Mouse (Mus musculus) CH12.LX (cell line): ENCODE results near the gene Igfbp5. TPM values are rescaled to one million over a fixed set of nuclear protein-coding genes. Genes with fewer than 3 reads are reported as not detected.

Experiments
- DNase-seq: peaks from one replicate; pipeline ENCODE4 v3.0.0-alpha.2; 2013; ENCODE audit errors: extremely low read depth
- H3K27ac ChIP-seq: 2 replicates; pipeline ENCODE4 v1.5.1; 2012; ENCODE audit warnings: low read depth, mild to moderate bottlenecking, control low read depth, moderate library complexity; ENCODE audit not compliant: insufficient read depth
- H3K27me3 ChIP-seq: replicated peaks from 2 replicates; pipeline ENCODE3; 2012; ENCODE audit warnings: inconsistent platforms
- H3K36me3 ChIP-seq, 2 experiments: replicated peaks in 1 of 2; 2 replicates each; pipeline versions ENCODE3 to v1.6.1; 2012; ENCODE audit warnings: inconsistent platforms in 1 of 2, low read length in 1 of 2, mild to moderate bottlenecking in 1 of 2, mixed read lengths in 1 of 2, moderate library complexity in 1 of 2; ENCODE audit not compliant: control insufficient read depth in 1 of 2, insufficient read depth in 1 of 2
- H3K4me1 ChIP-seq, 2 experiments: 2 replicates each; pipeline ENCODE4 v1.6.1; 2012; ENCODE audit warnings: inconsistent platforms in 1 of 2, moderate library complexity in 1 of 2; ENCODE audit not compliant: insufficient read depth in 2 of 2, control insufficient read depth in 1 of 2
- H3K4me2 ChIP-seq: 2 replicates; pipeline ENCODE4 v1.6.1; 2012; ENCODE audit warnings: low read depth, mild to moderate bottlenecking, control low read depth; ENCODE audit not compliant: poor library complexity, insufficient read depth, severe bottlenecking
- H3K4me3 ChIP-seq, 3 experiments: fragments of 150-350 bp in 1 of 3; sonication (generic) in 1 of 3; replicated peaks in 1 of 3; 2 replicates each; pipeline versions ENCODE3 to v1.5.1; 2011 to 2012; ENCODE audit warnings: low read depth in 2 of 3, low read length in 2 of 3, mild to moderate bottlenecking in 2 of 3, moderate library complexity in 2 of 3, control low read depth in 1 of 3, improper control_type of control experiment in 1 of 3, inconsistent platforms in 1 of 3, mixed read lengths in 1 of 3; ENCODE audit not compliant: poor library complexity in 1 of 3
- H3K79me2 ChIP-seq: replicated peaks from 2 replicates; pipeline ENCODE4 v1.6.1; 2012; ENCODE audit warnings: mild to moderate bottlenecking, moderate library complexity; ENCODE audit not compliant: control insufficient read depth, poor library complexity, insufficient read depth, severe bottlenecking; ENCODE audit errors: extremely low read depth
- H3K9ac ChIP-seq: 2 replicates; pipeline ENCODE4 v1.6.1; 2012; ENCODE audit warnings: low read depth, mild to moderate bottlenecking, control low read depth, moderate library complexity; ENCODE audit not compliant: insufficient read depth
- H3K9me3 ChIP-seq: replicated peaks from 2 replicates; pipeline ENCODE3; 2012; ENCODE audit warnings: low read length, inconsistent platforms, mixed read lengths
- BHLHE40 ChIP-seq: IDR thresholded peaks from 2 replicates; pipeline ENCODE4 v1.6.1; 2011; ENCODE audit warnings: mild to moderate bottlenecking, low read depth, low read length, improper control_type of control experiment
- CHD1 ChIP-seq: IDR thresholded peaks from 2 replicates; pipeline ENCODE4 v1.6.1; 2012; ENCODE audit warnings: low read depth, low read length, improper control_type of control experiment, inconsistent platforms
- CHD2 ChIP-seq: IDR thresholded peaks from 2 replicates; pipeline ENCODE4 v1.6.1; 2011; ENCODE audit warnings: low read length, improper control_type of control experiment
- CTCF ChIP-seq, 2 experiments: IDR thresholded peaks in 1 of 2; conservative IDR thresholded peaks in 1 of 2; 2 replicates each; pipeline ENCODE4 v1.5.1; 2011 to 2012; ENCODE audit warnings: low read depth in 2 of 2, low read length in 2 of 2, improper control_type of control experiment in 1 of 2, inconsistent platforms in 1 of 2, mild to moderate bottlenecking in 1 of 2, moderate library complexity in 1 of 2
- EP300 ChIP-seq: IDR thresholded peaks from 2 replicates; pipeline ENCODE4 v1.6.1; 2011; ENCODE audit warnings: low read length, improper control_type of control experiment
- HCFC1 ChIP-seq: IDR thresholded peaks from 2 replicates; pipeline ENCODE4 v1.6.1; 2012; ENCODE audit warnings: low read depth, mild to moderate bottlenecking, inconsistent platforms, low read length, improper control_type of control experiment
- IRF4 ChIP-seq: IDR thresholded peaks from 2 replicates; pipeline ENCODE4 v1.6.1; 2014; ENCODE audit warnings: low read depth, mild to moderate bottlenecking, inconsistent platforms, low read length, improper control_type of control experiment
- JUN ChIP-seq: IDR thresholded peaks from 2 replicates; pipeline ENCODE4 v1.6.1; 2011; ENCODE audit warnings: low read depth, mild to moderate bottlenecking, low read length, improper control_type of control experiment, moderate library complexity; ENCODE audit not compliant: insufficient read depth
- JUND ChIP-seq: conservative IDR thresholded peaks from 2 replicates; pipeline ENCODE4 v1.6.1; 2011; ENCODE audit warnings: low read depth, low read length, improper control_type of control experiment
- MAFK ChIP-seq: IDR thresholded peaks from 2 replicates; pipeline ENCODE4 v1.6.1; 2011; ENCODE audit warnings: low read length, improper control_type of control experiment; ENCODE audit not compliant: insufficient replicate concordance
- MAZ ChIP-seq: IDR thresholded peaks from 2 replicates; pipeline ENCODE4 v1.6.1; 2012; ENCODE audit warnings: low read depth, mild to moderate bottlenecking, inconsistent platforms, low read length, improper control_type of control experiment, moderate library complexity
- MEF2A ChIP-seq: IDR thresholded peaks from 2 replicates; pipeline ENCODE4 v1.6.1; 2014; ENCODE audit warnings: low read depth, mild to moderate bottlenecking, inconsistent platforms, low read length, improper control_type of control experiment, borderline replicate concordance
- MXI1 ChIP-seq: IDR thresholded peaks from 2 replicates; pipeline ENCODE4 v1.6.1; 2011; ENCODE audit warnings: mild to moderate bottlenecking, low read depth, low read length, improper control_type of control experiment
- NELFE ChIP-seq: IDR thresholded peaks from 2 replicates; pipeline ENCODE4 v1.6.1; 2011; ENCODE audit warnings: low read depth, low read length, improper control_type of control experiment
- NRF1 ChIP-seq: IDR thresholded peaks from 2 replicates; pipeline ENCODE4 v1.6.1; 2014; ENCODE audit warnings: low read depth, mild to moderate bottlenecking, inconsistent platforms, low read length, improper control_type of control experiment, moderate library complexity
- PAX5 ChIP-seq: IDR thresholded peaks from 2 replicates; pipeline ENCODE4 v1.6.1; 2012; ENCODE audit warnings: low read length, inconsistent platforms, mixed read lengths
- RAD21 ChIP-seq: IDR thresholded peaks from 2 replicates; pipeline ENCODE4 v1.6.1; 2011; ENCODE audit warnings: low read depth, mild to moderate bottlenecking, low read length, improper control_type of control experiment, moderate library complexity
- TBP ChIP-seq: conservative IDR thresholded peaks from 2 replicates; pipeline ENCODE4 v1.6.1; 2011; ENCODE audit warnings: low read depth, low read length, improper control_type of control experiment
- TCF12 ChIP-seq: IDR thresholded peaks from 2 replicates; pipeline ENCODE4 v1.6.1; 2014; ENCODE audit warnings: low read depth, mild to moderate bottlenecking, inconsistent platforms, low read length, improper control_type of control experiment
- ZMIZ1 ChIP-seq: IDR thresholded peaks from 2 replicates; pipeline ENCODE4 v1.6.1; 2012; ENCODE audit warnings: low read depth, mild to moderate bottlenecking, inconsistent platforms, low read length, improper control_type of control experiment
- ZNF384 ChIP-seq: IDR thresholded peaks from 2 replicates; pipeline ENCODE4 v1.6.1; 2012; ENCODE audit warnings: low read depth, low read length, improper control_type of control experiment, inconsistent platforms
- dilution Hi-C: fragments of 300-500 bp; cut with MboI; formaldehyde crosslinking; loops from 2 replicates; pipeline ENCODE4 v1.14.3; 2020; ENCODE audit warnings: low sequenced_read_pairs; ENCODE audit not compliant: extremely low pct_unique_long_range_greater_than_20kb, extremely low pct_ligation_motif_present
- in situ Hi-C: fragments of 300-500 bp; cut with MboI; formaldehyde crosslinking; loops from 3 replicates; pipeline ENCODE4 v1.14.3; 2019; ENCODE audit warnings: low sequenced_read_pairs, low pct_ligation_motif_present, low pct_unique_long_range_greater_than_20kb, mixed read lengths
- polyA plus RNA-seq: library from polyadenylated mRNA; unstranded; fragments of >175 nt; gene quantifications from 2 replicates; pipeline ENCODE4 v1.2.1, GENCODE M21; 2012; ENCODE audit warnings: low read depth; ENCODE audit not compliant: insufficient read length
- total RNA-seq, 2 experiments: library from RNA; depleted of rRNA; stranded (reverse); fragments of 300-350 nt in 1 of 2; fragments of >200 nt in 1 of 2; gene quantifications; 2 replicates each; pipeline ENCODE4 v1.2.3; 2012 to 2014

Igfbp5 gene
- total and polyA plus RNA-seq, 3 experiments = 0.08 to 0.09 TPM; not detected in 1

GRCm38 (mm10) chr1:72858286-72858685 is 16.4 kb downstream of the Igfbp5 start:
- Histone ChIP-seq H3K27me3 (peaks cover 38% of the 10 kb centered on the region), H3K4me2 (no peak overlapping the region), H3K27ac (no peak overlapping the region), H3K4me1 (peaks cover 4 to 16% of the 10 kb centered on the region in 2 experiments; a peak in 3 of 4 replicates), H3K9me3 (peaks cover 3% of the 10 kb centered on the region), H3K9ac (no peak overlapping the region), H3K79me2 (no peaks in the 10 kb centered on the region), H3K4me3 (no peak overlapping the region), H3K36me3 (peaks cover 2 to 5% of the 10 kb centered on the region in 2 experiments)
- dilution Hi-C loops (no loop called here), in situ Hi-C loops (loop anchor here (25.0 kb wide), 1 partner anchor 271 kb away; the partner anchor contains the start of gene Smarcal1)
- DNase-seq = no peak
- TF ChIP-seq MEF2A (no peak), MXI1 (no peak), ZMIZ1 (no peak), NRF1 (no peak), MAZ (no peak), JUND (no peak), IRF4 (no peak), HCFC1 (no peak), JUN (no peak), CHD2 (no peak), TBP (no peak)

GRCm38 (mm10) chr1:72857631-72858030 is 17.1 kb downstream of the Igfbp5 start:
- Histone ChIP-seq H3K4me1 (peaks cover 4 to 16% of the 10 kb centered on the region in 2 experiments; a peak in 3 of 4 replicates), H3K36me3 (peaks cover 7 to 10% of the 10 kb centered on the region in 2 experiments), H3K9ac (no peak overlapping the region), H3K27ac (no peak overlapping the region), H3K27me3 (peaks cover 32% of the 10 kb centered on the region), H3K4me2 (no peak overlapping the region)
- in situ Hi-C loops = loop anchor here (25.0 kb wide), 1 partner anchor 270 kb away; the partner anchor contains the start of gene Smarcal1
- no peak for DNase-seq
- dilution Hi-C loops = no loop called here
- no peak for TF ChIP-seq NELFE
- TF ChIP-seq JUN = no peak
- TF ChIP-seq MAFK = no peak
- TF ChIP-seq ZNF384 = no peak
- no peak for TF ChIP-seq NRF1
- no peak for TF ChIP-seq PAX5
- no peak for TF ChIP-seq MAZ
- TF ChIP-seq TCF12 = no peak
- TF ChIP-seq RAD21 = no peak
- no peak for TF ChIP-seq BHLHE40
- TF ChIP-seq EP300 = no peak
- TF ChIP-seq CTCF (conservative IDR thresholded peaks at IDR 0.05 in 1 of 2, IDR thresholded peaks at IDR 0.05 in 1 of 2; ENCODE audit: low read depth in 2 of 2, low read length in 2 of 2) = no peak
- no peak for TF ChIP-seq CHD1
- TF ChIP-seq, all 38 proteins: peak for 0
- H3K9me3 ChIP-seq = peaks cover 3% of the 10 kb centered on the region
- H3K79me2 ChIP-seq = no peaks in the 10 kb centered on the region
- no peak overlapping the region for H3K4me3 ChIP-seq
